Mouse (Mus musculus): Measurements from ENCODE around the gene Pglyrp3.
"Not testable (repeated sequence)": the region's sequence is repeated elsewhere in the genome, so short reads cannot be mapped to it uniquely, and the experiment has no call there.

The Pglyrp3 gene

DNA sequence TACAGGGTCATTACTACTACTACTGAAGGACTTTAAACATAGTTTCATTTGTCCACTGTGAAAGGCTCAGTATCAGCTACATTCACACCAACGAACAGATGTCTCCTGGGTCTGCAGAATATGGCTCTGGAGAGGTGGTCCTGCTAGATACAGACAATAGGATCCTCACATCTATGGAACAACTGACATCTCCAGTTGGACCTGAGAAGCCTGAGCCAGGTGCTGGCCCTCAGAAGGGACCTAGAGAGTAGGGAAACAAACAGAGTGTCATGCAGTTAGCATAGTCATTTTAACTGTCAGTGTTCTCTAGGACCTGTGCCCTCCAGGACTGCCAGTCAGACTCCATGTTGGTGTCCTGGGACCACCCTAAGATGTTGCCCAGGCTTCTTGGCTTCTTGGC lies at the start of gene Pglyrp3:
Gene Pglyrp3, plus strand, starts transcription at position 301 of the 400 bp plus-strand sequence.
- no peak for DNase-seq (ENCODE audit: low read depth)

DNA sequence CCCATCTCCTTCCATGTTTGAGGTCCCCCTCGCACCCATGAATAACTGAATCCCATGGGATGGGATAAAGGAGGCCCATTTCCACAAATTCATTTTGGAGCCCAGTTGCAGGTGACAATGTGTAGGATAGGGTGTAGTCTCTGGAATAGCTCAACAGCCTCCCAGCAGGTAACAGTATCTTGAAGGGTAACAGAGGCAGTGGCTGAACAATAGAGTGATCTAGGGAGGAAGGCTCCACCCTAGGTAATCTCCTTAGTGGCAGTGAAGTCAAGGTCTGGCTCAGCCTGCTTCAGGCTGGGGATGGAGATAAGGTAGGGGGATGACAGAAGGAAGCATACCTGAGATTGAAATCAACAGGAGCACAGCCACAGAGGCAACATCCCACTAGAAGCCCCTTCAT lies 3.4 kb upstream of the Pglyrp3 start:
- DNase-seq (ENCODE audit: low read depth), result no peak

- DNase-seq (ENCODE audit: low read depth), result not testable (repeated sequence)
These were observed 10.2 kb downstream of the Pglyrp3 start for GRCm38 (mm10) chr3:92024541-92024940.

GRCm38 (mm10) chr3:92033203-92033602 lies 18.8 kb downstream of the Pglyrp3 start:
- DNase-seq (ENCODE audit: low read depth), result no peak

DNA sequence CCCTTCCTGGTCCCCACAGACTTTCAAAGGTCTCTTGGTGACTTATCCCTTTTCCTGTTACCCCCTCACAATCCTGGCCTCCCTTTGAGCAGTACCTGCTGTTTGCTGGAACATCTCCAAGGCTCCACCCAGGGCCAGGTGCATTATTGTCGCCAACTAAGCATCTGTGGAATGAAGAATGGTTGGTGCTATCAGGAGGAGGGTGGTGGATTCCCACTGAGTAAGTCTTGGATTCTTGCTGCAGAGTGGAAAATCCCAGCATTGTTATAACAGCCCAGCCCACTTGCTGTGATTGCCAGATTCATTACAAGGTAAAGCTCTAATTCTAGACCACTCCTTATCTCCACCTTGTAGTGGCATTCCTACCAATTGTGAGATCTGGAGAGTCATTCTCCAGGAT lies 19.5 kb downstream of the Pglyrp3 start:
- DNase-seq (ENCODE audit: low read depth), result no peak

DNA sequence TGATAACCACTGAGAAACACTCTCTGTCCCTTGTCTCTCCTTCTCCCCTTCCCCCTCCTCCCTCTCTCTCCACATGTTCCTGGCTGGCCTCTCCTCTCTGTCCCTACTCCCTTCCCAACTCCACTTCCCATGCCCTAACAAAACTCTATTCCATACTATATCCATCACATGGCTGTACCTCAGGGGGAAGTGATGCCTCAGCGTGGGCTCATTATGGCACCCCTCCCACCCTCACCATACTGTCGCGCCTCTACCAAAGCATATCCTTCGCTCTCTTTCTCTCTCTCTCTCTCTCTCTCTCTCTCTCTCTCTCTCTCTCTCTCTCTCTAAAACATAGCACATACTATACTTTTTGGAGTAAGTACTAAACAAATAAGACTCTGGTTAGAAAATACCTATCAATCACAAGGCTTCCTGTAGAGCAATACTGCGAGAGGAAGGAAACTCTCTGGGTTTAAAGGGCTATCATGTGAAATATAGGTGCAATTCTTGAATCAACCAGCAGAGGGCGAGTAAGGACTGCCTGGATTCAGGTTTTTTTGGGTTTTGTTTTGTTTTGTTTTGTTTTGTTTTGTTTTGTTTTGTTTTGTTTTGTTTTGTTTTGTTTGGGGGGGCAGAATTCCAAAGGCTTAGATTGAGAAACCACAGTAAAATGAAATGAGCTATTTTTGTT lies 36.1 kb downstream of the Pglyrp3 start:
- DNase-seq (ENCODE audit: low read depth), result no peak

DNA sequence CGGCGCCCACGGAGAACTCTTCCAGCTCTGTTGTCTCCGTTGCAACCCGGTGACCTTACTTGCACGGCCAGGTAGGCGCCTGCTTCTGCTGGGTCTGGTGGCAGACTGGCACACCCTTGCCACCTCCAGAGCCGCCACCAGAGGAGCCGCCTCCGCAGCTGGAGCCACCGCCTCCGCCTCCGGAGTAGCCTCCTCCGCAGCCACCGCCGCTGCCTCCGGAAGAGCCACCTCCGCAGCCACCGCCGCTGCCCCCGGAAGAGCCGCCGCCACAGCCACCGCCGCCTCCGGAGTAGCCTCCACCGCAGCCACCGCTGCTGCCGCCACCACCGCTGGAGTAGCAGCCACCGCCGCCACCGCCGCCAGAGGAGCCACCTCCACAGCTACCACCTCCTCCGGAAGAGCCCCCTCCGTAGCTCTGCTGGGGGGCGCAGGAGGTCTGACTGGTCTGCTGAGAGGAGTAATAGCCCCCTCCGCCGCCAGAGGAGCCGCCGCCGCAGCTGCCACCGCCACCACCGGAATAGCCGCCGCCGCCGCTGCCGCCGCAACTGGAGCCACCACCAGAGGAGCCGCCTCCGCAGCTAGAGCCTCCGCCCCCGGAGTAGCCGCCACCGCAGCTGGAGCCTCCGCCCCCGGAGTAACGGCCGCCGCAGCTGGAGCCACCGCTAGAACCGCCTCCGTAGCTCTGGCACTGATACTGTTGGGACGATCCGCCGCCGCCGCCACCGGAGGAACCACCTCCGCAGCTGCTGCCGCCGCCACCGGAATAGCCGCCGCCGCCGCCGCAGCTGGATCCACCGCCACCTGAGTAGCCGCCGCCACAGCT lies 66.3 kb downstream of the Pglyrp3 start:
- DNase-seq (ENCODE audit: low read depth), result no peak

Data from fibroblast of lung, adult 2 months (primary cell).